Mouse (Mus musculus): ENCODE data around the gene Gng12. TPM values are rescaled to one million over a fixed set of nuclear protein-coding genes. Genes with fewer than 3 reads are reported as not detected.
"Not testable (repeated sequence)": the region's sequence is repeated elsewhere in the genome, so short reads cannot be mapped to it uniquely, and the experiment has no call there.

The Gng12 gene
- polyA plus RNA-seq, 1 experiment from 2014 or later, result 36.1 TPM

- H3K4me1 ChIP-seq (replicated peaks), result peaks cover 14% of the 10 kb centered on the region
- WGBS, result 86% methylated on average over 12 of the region's 12 CpGs
- H3K4me3 ChIP-seq, result no peak overlapping the region
- H3K9ac ChIP-seq, result no peak overlapping the region
- H3K27ac ChIP-seq, result no peak overlapping the region
- ATAC-seq (ENCODE audit: low FRiP score), result no peak
- H3K9me3 ChIP-seq, result no peaks in the 10 kb centered on the region
- no peak overlapping the region for H3K4me2 ChIP-seq
- no peaks in the 10 kb centered on the region for H3K27me3 ChIP-seq
- no peaks in the 10 kb centered on the region for H3K36me3 ChIP-seq
These were observed 48.2 kb downstream of the Gng12 start for GRCm38 (mm10) chr6:66944190-66945003.

GRCm38 (mm10) chr6:66945004-66945356, 48.8 kb downstream of the Gng12 start:
- Histone ChIP-seq H3K27ac (no peak overlapping the region), H3K4me3 (no peak overlapping the region), H3K27me3 (no peaks in the 10 kb centered on the region), H3K36me3 (no peaks in the 10 kb centered on the region), H3K4me1 (replicated peaks) (peaks cover 14% of the 10 kb centered on the region), H3K9ac (no peak overlapping the region), H3K9me3 (no peaks in the 10 kb centered on the region), H3K4me2 (no peak overlapping the region)
- ATAC-seq (ENCODE audit: low FRiP score), result no peak
- 66% methylated on average over 5 of the region's 5 CpGs for WGBS

GRCm38 (mm10) chr6:66948111-66948510, 51.9 kb downstream of the Gng12 start:
- Histone ChIP-seq H3K9me3 (no peaks in the 10 kb centered on the region), H3K27ac (no peak overlapping the region), H3K36me3 (no peaks in the 10 kb centered on the region), H3K4me1 (replicated peaks) (peaks cover 11% of the 10 kb centered on the region), H3K9ac (no peak overlapping the region), H3K4me3 (no peak overlapping the region), H3K4me2 (no peak overlapping the region), H3K27me3 (no peaks in the 10 kb centered on the region)
- ATAC-seq (ENCODE audit: low FRiP score), result no peak
- WGBS, result 92% methylated on average over 3 of the region's 3 CpGs

- H3K4me3 ChIP-seq, result no peak overlapping the region
- H3K9me3 ChIP-seq, result no peaks in the 10 kb centered on the region
- no peak overlapping the region for H3K4me2 ChIP-seq
- H3K27ac ChIP-seq, result no peak overlapping the region
- no peak overlapping the region for H3K9ac ChIP-seq
- ATAC-seq (ENCODE audit: low FRiP score), result no peak
- no peaks in the 10 kb centered on the region for H3K36me3 ChIP-seq
- peaks cover 6% of the 10 kb centered on the region; the same call in 1 of the 2 replicates for H3K4me1 ChIP-seq (replicated peaks)
- WGBS, result 93% methylated on average over 3 of the region's 3 CpGs
- H3K27me3 ChIP-seq, result no peaks in the 10 kb centered on the region
These were observed 52.7 kb downstream of the Gng12 start for GRCm38 (mm10) chr6:66948848-66949247.

- Histone ChIP-seq H3K27ac (no peak overlapping the region), H3K27me3 (no peaks in the 10 kb centered on the region), H3K4me3 (no peak overlapping the region), H3K4me2 (no peak overlapping the region), H3K9ac (no peak overlapping the region), H3K36me3 (no peaks in the 10 kb centered on the region), H3K9me3 (no peaks in the 10 kb centered on the region), H3K4me1 (replicated peaks) (no peaks in the 10 kb centered on the region)
- 89% methylated on average over 5 of the region's 5 CpGs for WGBS
- no peak for ATAC-seq (ENCODE audit: low FRiP score)
These were observed 55.7 kb downstream of the Gng12 start for GRCm38 (mm10) chr6:66951726-66952418.

- Histone ChIP-seq H3K27ac (no peak overlapping the region), H3K9me3 (no peaks in the 10 kb centered on the region), H3K4me1 (replicated peaks) (no peaks in the 10 kb centered on the region), H3K4me2 (no peak overlapping the region), H3K27me3 (no peaks in the 10 kb centered on the region), H3K9ac (no peak overlapping the region), H3K4me3 (no peak overlapping the region), H3K36me3 (no peaks in the 10 kb centered on the region)
- WGBS, result 82% methylated on average over 11 of the region's 11 CpGs
- ATAC-seq (ENCODE audit: low FRiP score), result peak; percentile 36; the same call in 1 of the 2 replicates
These were observed 57.8 kb downstream of the Gng12 start for GRCm38 (mm10) chr6:66953951-66954519.

GRCm38 (mm10) chr6:66955089-66955657, 59.0 kb downstream of the Gng12 start:
- Histone ChIP-seq H3K9me3 (no peaks in the 10 kb centered on the region), H3K4me1 (replicated peaks) (no peaks in the 10 kb centered on the region), H3K36me3 (no peaks in the 10 kb centered on the region), H3K4me2 (no peak overlapping the region), H3K27ac (no peak overlapping the region), H3K27me3 (no peaks in the 10 kb centered on the region), H3K9ac (no peak overlapping the region), H3K4me3 (no peak overlapping the region)
- no peak for ATAC-seq (ENCODE audit: low FRiP score)
- WGBS, result 85% methylated on average over 11 of the region's 11 CpGs

GRCm38 (mm10) chr6:66958466-66959235, 62.5 kb downstream of the Gng12 start:
- Histone ChIP-seq H3K4me3 (no peak overlapping the region), H3K9ac (no peak overlapping the region), H3K4me1 (replicated peaks) (peaks cover 4% of the 10 kb centered on the region; the same call in 1 of the 2 replicates), H3K4me2 (no peak overlapping the region), H3K9me3 (no peaks in the 10 kb centered on the region), H3K27me3 (no peaks in the 10 kb centered on the region), H3K27ac (no peak overlapping the region), H3K36me3 (no peaks in the 10 kb centered on the region)
- ATAC-seq (ENCODE audit: low FRiP score), result no peak
- 96% methylated on average over 5 of the region's 5 CpGs for WGBS

- Histone ChIP-seq H3K9me3 (no peaks in the 10 kb centered on the region), H3K36me3 (no peaks in the 10 kb centered on the region), H3K4me2 (no peak overlapping the region), H3K9ac (no peak overlapping the region), H3K27me3 (0 out of 2 replicates have a peak, but pooled peaks cover 3% of the 10 kb centered on the region), H3K4me1 (replicated peaks) (peaks cover 17% of the 10 kb centered on the region), H3K4me3 (no peak overlapping the region), H3K27ac (no peak overlapping the region; the same call in 1 of the 2 replicates)
- WGBS, result 31% methylated on average over 2 of the region's 2 CpGs
- ATAC-seq (ENCODE audit: low FRiP score), result peak; percentile 88
These were observed 66.4 kb downstream of the Gng12 start for GRCm38 (mm10) chr6:66962582-66963043.

- no peak for ATAC-seq (ENCODE audit: low FRiP score)
These were observed 66.9 kb downstream of the Gng12 start for GRCm38 (mm10) chr6:66963068-66963467.

GRCm38 (mm10) chr6:66963651-66964050, 67.5 kb downstream of the Gng12 start:
- H3K27me3 ChIP-seq; ATAC-seq (ENCODE audit: low FRiP score): not testable (repeated sequence)
- 89% methylated on average over 3 of the region's 3 CpGs for WGBS

More at GRCm38 (mm10) chr6:66963068-66963467, 66.9 kb downstream of the Gng12 start:
- no peak overlapping the region; the same call in 1 of the 2 replicates for H3K27ac ChIP-seq
- no peak overlapping the region for H3K4me2 ChIP-seq
- H3K9ac ChIP-seq, result no peak overlapping the region
- H3K4me3 ChIP-seq, result no peak overlapping the region
- no peaks in the 10 kb centered on the region for H3K9me3 ChIP-seq
- H3K27me3 ChIP-seq, result 0 out of 2 replicates have a peak, but pooled peaks cover 7% of the 10 kb centered on the region
- 70% methylated on average over 1 of the region's 1 CpGs for WGBS
- H3K4me1 ChIP-seq (replicated peaks), result peaks cover 17% of the 10 kb centered on the region
- no peaks in the 10 kb centered on the region for H3K36me3 ChIP-seq

More at GRCm38 (mm10) chr6:66963651-66964050, 67.5 kb downstream of the Gng12 start:
- H3K9ac ChIP-seq, H3K36me3 ChIP-seq, H3K4me3 ChIP-seq, H3K9me3 ChIP-seq, H3K27ac ChIP-seq, H3K4me2 ChIP-seq: not testable (repeated sequence)
- H3K4me1 ChIP-seq (replicated peaks), result peaks cover 17% of the 10 kb centered on the region
